Mouse (Mus musculus): ENCODE results near the gene Slc7a15.

Gene Slc7a15

GRCm38 (mm10) chr12:8506954-8507707 is 91.7 kb downstream of the Slc7a15 start:
- no peak for DNase-seq (ENCODE audit: low spot score)

DNA sequence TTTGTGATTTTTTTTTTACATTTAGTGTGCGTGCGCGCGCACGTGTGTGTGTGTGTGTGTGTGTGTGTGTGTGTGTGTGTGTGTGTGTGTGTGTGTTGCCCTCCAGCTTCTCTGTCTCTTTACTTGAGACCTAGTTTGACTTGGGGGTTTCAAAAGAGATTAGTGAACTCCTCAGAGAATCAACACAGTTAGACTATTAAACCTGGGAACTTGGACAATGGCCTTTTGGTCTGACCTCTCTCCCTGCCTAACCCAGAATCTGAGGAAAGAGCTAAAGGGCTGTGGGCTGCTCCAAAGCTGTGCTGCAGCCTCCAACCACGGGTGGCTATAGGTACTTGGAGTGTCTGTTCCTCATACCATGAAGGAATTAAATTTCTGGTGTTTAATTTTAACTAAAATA is 94.7 kb downstream of the Slc7a15 start:
- DNase-seq (ENCODE audit: low spot score): no peak

- no peak for DNase-seq (ENCODE audit: low spot score)
These were observed 96.3 kb downstream of the Slc7a15 start for GRCm38 (mm10) chr12:8502546-8502945.

GRCm38 (mm10) chr12:8501571-8502305 is 97.1 kb downstream of the Slc7a15 start:
- no peak for DNase-seq (ENCODE audit: low spot score)

DNA sequence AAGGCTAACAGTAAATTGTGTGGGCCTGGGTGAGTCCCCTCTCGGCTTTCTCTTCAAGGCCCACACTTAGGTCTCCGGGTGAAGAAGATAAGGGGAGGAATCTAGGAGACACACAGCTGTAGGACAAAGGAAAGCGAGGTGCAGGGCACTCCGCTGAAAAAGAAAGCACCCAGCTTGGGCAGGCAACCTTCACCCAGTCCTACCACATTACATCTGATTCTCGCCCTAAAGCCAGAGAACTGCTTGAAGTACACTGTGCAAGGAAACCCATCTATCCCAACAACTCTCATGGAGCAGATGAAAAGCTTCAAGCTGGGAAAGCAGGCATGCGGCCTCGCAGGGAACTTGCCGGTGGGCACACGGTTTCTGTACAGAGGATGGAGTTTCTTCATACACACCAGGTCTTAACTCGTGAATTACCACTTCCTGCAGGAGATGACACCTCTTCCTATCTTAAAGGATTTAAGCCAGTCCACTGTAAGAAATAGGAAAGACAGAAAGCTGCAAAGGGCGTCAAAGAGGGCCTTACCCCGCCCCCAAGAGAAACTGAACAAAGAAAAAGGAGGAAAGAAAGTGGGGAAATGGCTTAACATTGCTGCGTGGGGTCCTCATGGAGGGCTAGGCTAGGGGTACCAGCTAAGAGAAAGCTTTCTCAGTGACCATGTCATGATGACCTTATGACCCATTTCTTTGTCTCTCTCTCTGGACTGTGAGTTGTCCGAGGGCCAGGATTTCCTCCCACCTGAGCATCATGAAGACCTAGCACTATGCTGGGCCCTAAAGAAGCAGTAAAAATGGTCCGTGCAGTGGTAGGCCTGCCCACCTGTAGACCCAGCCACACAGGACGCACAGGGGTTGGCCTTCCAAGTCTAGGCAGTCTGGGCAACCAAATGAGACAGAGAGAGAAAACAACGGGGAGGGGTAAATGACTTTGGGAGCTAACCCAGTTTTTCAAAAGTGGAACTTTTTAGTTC is 98.0 kb downstream of the Slc7a15 start:
- peak; percentile 30 for DNase-seq (ENCODE audit: low spot score)

DNA sequence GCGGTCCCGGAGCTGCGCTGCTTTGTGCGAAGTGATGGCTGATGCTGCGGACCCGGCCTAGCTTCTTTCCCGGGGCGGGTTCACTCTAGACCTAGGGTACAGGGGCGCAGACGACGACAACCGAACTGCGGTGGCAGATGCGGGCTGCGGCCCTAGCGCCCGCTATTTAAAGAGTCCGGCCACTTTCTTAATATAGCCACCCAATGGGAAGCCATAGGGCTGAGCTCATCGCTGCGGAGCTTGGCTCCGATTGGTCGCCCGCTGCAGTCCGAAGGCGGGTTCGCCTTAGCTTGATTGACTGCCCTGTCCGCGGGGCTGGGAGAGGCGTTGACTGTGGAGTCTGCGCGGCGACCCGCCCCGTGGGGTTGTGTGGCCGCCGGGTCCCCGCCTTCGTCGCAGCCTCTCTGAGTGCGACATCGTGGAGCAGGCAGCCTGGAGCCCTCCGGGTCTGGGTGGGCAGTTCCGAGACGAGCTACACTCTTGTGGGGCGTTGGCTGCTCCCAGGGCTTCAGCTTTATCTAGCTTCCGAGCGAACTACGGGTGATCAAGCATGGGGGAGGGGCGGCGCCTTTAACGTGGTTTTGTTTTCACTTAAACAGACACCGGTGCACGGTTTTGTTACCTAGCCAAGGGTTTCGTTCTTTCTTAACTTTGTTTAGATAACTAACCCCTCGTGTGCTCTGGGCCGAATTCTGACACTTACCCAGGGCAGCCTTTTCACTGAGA is 98.8 kb downstream of the Slc7a15 start, which contains the start of gene Rhob:
Rhob (minus strand) TSS at position 139 of the 726 bp plus-strand sequence.
- peak; percentile 94 for DNase-seq (ENCODE audit: low spot score)

- peak; percentile 61 for DNase-seq (ENCODE audit: low spot score)
These were observed 99.6 kb downstream of the Slc7a15 start for GRCm38 (mm10) chr12:8499001-8499870.

GRCm38 (mm10) chr12:8498591-8499000 is 100.3 kb downstream of the Slc7a15 start:
- DNase-seq (ENCODE audit: low spot score): peak; percentile 34

- no peak for DNase-seq (ENCODE audit: low spot score)
These were observed 100.7 kb downstream of the Slc7a15 start for GRCm38 (mm10) chr12:8498148-8498571.

GRCm38 (mm10) chr12:8497314-8497706 is 101.6 kb downstream of the Slc7a15 start:
- DNase-seq (ENCODE audit: low spot score): no peak

GRCm38 (mm10) chr12:8496679-8497313 is 102.1 kb downstream of the Slc7a15 start:
- DNase-seq (ENCODE audit: low spot score): no peak

DNA sequence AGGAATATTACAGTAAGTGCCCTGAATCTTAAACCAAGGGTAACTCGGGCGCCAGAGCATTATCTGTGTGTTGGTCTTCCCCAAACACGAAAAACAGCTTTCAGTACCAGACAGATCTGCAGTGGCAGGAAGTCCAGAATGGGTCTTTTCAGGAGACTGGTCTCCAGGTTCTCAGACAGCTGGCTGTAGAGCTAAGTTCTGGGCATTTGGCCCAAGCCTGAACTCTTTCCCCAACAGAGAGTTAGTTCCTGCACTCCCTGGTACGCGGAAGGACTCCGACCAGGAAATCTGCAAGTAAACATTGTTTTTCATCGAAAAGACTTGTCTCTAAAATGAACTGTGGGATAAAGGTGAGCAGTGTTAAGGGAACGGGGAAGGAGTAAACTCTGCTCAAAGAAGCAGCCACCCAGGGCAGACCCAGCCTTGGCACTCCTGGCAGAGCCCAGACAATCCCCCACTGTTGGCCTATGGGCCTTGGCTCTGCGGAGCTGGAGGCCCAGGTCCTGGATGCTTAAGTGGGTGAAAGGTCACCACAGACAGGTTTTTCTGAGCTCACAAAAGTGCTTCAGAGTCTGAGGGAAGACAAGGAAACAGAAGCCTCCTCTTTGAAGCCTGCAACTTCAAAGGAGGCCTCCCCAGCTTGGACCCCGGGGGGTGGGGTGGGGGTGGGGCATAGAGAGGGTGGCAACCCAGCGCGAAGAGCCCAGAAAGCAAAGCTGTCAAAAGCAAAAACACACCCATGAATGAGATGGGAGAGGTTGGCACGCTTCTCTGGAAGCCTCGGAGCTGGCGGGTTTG is 102.8 kb downstream of the Slc7a15 start:
- DNase-seq (ENCODE audit: low spot score): peak; percentile 57

- no peak for DNase-seq (ENCODE audit: low spot score)
These were observed 104.2 kb downstream of the Slc7a15 start for GRCm38 (mm10) chr12:8494675-8495074.

- no peak for DNase-seq (ENCODE audit: low spot score)
These were observed 105.5 kb downstream of the Slc7a15 start for GRCm38 (mm10) chr12:8493386-8493785.

DNA sequence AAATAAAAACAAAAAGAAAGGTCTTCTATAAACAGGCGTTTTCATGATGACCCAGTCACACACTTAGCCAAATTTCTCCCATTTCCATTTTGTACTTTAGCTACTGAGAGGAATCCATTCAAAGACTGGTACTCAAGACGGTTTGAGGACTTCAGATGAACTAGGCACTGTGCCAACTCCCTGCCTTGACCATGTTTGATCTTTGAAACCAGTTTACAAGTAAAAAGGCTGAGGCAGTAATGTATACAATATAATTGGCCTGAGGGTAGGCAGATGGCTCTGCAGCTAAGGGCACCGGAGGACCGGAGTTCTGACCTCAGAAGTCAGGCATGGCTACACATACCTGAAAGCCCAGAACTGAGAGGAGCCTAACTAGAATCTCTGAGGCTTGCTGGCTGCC is 109.8 kb downstream of the Slc7a15 start:
- DNase-seq (ENCODE audit: low spot score): no peak

DNA sequence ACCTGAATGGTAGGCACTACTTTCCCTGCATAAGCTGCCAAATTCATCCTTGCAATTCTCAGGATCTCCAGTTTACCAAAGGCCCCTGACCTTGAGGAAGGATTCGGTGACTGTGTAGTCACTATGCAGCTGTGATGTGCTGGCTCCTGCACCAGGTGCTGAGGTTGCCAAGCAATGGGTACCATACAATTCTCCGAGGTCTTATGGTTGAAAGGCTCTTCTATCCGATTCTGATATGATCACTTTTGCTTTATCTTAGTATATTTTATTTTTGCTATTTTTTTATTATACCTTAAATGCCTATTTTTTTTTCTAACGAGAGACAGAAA is 110.2 kb downstream of the Slc7a15 start:
- DNase-seq (ENCODE audit: low spot score): no peak

GRCm38 (mm10) chr12:8487959-8488651 is 110.8 kb downstream of the Slc7a15 start:
- DNase-seq (ENCODE audit: low spot score): peak; percentile 51

- no peak for DNase-seq (ENCODE audit: low spot score)
These were observed 111.6 kb downstream of the Slc7a15 start for GRCm38 (mm10) chr12:8487281-8487680.

DNA sequence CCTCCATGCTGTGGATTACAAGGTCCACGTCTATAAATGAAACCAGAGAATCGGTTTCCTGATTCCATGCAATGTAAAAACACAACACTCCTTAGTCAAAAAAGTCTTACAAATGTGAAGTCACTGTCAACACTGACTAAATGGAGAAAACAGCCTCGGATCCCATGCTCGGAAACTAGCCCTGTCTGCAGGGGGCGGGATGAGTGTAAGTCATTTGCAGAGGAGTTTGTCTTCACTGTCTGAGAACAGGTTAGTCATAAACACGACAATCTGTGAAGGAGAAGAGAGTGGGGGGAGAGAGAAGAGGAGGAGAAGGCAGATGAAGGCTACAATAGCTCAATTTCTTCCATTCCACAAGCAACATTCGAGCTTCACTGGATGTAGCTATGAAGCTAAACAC is 113.6 kb downstream of the Slc7a15 start:
- no peak for DNase-seq (ENCODE audit: low spot score)
